Mouse (Mus musculus) midbrain, postnatal 0 days (tissue): Measurements from ENCODE around the gene Smap1. TPM values are rescaled to one million over a fixed set of nuclear protein-coding genes. Genes with fewer than 3 reads are reported as not detected.

Source experiments
- ATAC-seq: fragments of 200-750 bp; cut with Nextera tagmentation; 2 replicates; pipeline ENCODE4 v1.8.0; 2017; ENCODE audit warnings: moderate number of reproducible peaks, mild to moderate bottlenecking, moderate TSS enrichment, moderate library complexity; ENCODE audit not compliant: low FRiP score
- DNase-seq: peaks from one replicate; pipeline ENCODE4 v3.0.0-alpha.2; 2015; ENCODE audit warnings: low spot score
- H3K27ac ChIP-seq: fragments of 300-500 bp; sonication (generic); 2 replicates; pipeline ENCODE4 v1.5.1; 2014; ENCODE audit warnings: low read depth, mild to moderate bottlenecking, low read length, mixed read lengths
- H3K27me3 ChIP-seq: fragments of 300-500 bp; sonication (generic); 2 replicates; pipeline ENCODE4 v1.6.1; 2014; ENCODE audit warnings: low read length, control low read depth, mixed read lengths; ENCODE audit not compliant: insufficient read depth
- H3K36me3 ChIP-seq: fragments of 300-500 bp; sonication (generic); 2 replicates; pipeline ENCODE4 v1.6.1; 2014; ENCODE audit warnings: low read length, control low read depth, mixed read lengths; ENCODE audit not compliant: insufficient read depth
- H3K4me1 ChIP-seq: fragments of 300-500 bp; sonication (generic); 2 replicates; pipeline ENCODE4 v1.6.1; 2014; ENCODE audit warnings: mild to moderate bottlenecking, control low read depth, antibody characterized with exemption, low read length, mixed read lengths; ENCODE audit not compliant: insufficient read depth
- H3K4me2 ChIP-seq: fragments of 300-500 bp; sonication (generic); 2 replicates; pipeline ENCODE4 v1.6.1; 2014; ENCODE audit warnings: low read depth, mild to moderate bottlenecking, low read length, mixed read lengths; ENCODE audit not compliant: poor library complexity, severe bottlenecking
- H3K4me3 ChIP-seq: fragments of 300-500 bp; sonication (generic); 2 replicates; pipeline ENCODE4 v1.5.1; 2014; ENCODE audit warnings: low read depth, mild to moderate bottlenecking, low read length, moderate library complexity
- H3K9ac ChIP-seq: fragments of 300-500 bp; sonication (generic); replicated peaks from 2 replicates; pipeline ENCODE4 v1.6.1; 2014; ENCODE audit warnings: mild to moderate bottlenecking, low read length, moderate library complexity, mixed read lengths; ENCODE audit not compliant: poor library complexity, severe bottlenecking
- H3K9me3 ChIP-seq: fragments of 300-500 bp; sonication (generic); 2 replicates; pipeline ENCODE4 v1.6.1; 2016; ENCODE audit warnings: low read length, control low read depth
- CTCF ChIP-seq: IDR thresholded peaks from 2 replicates; pipeline ENCODE4 v1.5.1; 2016; ENCODE audit warnings: antibody characterized with exemption, mild to moderate bottlenecking
- WGBS: fragments of 180-500 bp; shearing (Covaris S2); extraction: QIAGEN DNeasy Blood & Tissue Kit; methylation state at CpG from one replicate; pipeline ENCODE4 v1.1.7; 2014; 5-methylcytosine and 5-hydroxymethylcytosine counted together
- polyA plus RNA-seq: library from polyadenylated mRNA; unstranded; fragments of >200 nt; fragmentation: Nextera tagmentation; extraction: Ambion mirVana; gene quantifications from 2 replicates; pipeline ENCODE4 v1.2.1, GENCODE M21; 2015
- total RNA-seq: library from RNA; depleted of rRNA; stranded (reverse); fragments of >200 nt; gene quantifications from 2 replicates; pipeline ENCODE4 v1.2.3, GENCODE M21; 2014

The Smap1 gene
- total and polyA plus RNA-seq, 2 experiments from 2014 or later = 85.7 to 181 TPM

DNA sequence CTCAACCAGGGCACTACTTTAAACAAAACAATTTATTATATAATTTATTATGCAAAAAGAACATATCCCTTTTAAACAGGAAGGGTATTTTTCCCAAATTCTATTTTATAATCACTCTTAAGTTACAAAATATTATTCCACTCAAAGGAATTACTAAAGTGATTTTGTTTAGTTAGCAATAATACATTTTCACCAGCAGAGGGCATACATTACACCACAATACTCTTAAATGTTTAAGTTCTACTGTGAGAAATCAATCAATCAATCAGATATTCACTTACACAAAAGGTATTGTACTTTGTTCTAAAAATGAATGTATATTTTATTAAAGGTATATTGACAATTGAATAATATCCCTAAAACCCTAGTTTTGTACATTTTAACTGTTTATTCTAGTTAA is 16.0 kb downstream of the Smap1 start:
- peak; percentile 77 for TF ChIP-seq CTCF
- no peak overlapping the region for H3K4me2 ChIP-seq
- no peaks in the 10 kb centered on the region for H3K4me1 ChIP-seq
- H3K9me3 ChIP-seq = no peaks in the 10 kb centered on the region
- H3K9ac ChIP-seq = no peak overlapping the region
- no peak overlapping the region for H3K27ac ChIP-seq
- H3K4me3 ChIP-seq = no peak overlapping the region
- ATAC-seq (no peak), DNase-seq (peak; percentile 17)
- no peaks in the 10 kb centered on the region for H3K27me3 ChIP-seq
- H3K36me3 ChIP-seq = no peaks in the 10 kb centered on the region

DNA sequence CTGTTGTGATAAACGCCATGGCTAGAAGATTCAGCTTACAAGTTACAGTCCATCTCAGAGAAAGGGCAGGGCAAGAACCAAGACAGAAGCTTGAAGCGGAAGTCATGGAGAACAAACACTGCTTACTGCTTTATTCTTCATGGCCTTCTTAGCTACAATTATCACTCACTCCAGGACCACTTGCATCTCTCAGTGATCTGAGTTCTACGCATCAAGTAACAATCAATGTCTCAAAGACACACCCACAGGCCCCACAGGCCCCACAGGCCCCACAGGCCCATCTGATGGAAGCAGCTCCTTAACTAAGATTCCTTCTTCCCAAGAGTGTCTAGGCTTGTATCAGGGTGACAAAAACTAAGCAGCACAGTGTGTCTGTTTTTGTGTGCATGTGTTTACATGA is 18.8 kb downstream of the Smap1 start:
- Histone ChIP-seq H3K36me3 (no peaks in the 10 kb centered on the region), H3K27ac (no peak overlapping the region), H3K9me3 (no peaks in the 10 kb centered on the region), H3K4me1 (no peaks in the 10 kb centered on the region), H3K4me3 (no peak overlapping the region), H3K4me2 (no peak overlapping the region), H3K9ac (no peak overlapping the region), H3K27me3 (no peaks in the 10 kb centered on the region)
- ATAC-seq (no peak), DNase-seq (no peak)
- TF ChIP-seq CTCF = no peak
- WGBS = 83% methylated on average over 3 of the region's 3 CpGs

DNA sequence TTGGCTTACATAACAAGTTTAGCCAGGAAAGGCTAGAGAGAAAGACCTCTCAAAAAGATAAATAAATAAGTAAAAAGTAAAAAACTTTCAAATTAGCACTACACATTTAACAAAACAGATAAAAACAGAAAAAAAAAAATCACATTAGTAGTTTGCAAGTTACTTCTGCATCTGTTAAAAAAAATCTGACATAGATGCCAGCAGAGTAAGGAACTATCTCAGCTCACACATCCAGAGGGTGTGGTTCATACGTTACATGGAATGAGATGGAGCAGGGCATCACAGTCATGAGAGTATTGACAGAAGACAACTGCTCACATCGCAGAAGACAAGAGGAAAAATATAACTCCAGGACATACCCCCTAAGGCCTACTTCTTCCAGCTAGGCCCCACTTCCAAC is 19.4 kb downstream of the Smap1 start:
- Histone ChIP-seq H3K9me3 (no peaks in the 10 kb centered on the region), H3K4me1 (no peaks in the 10 kb centered on the region), H3K9ac (no peak overlapping the region), H3K27ac (no peak overlapping the region), H3K27me3 (no peaks in the 10 kb centered on the region), H3K4me3 (no peak overlapping the region), H3K4me2 (no peak overlapping the region), H3K36me3 (no peaks in the 10 kb centered on the region)
- DNase-seq = no peak
- WGBS = 95% methylated on average over 2 of the region's 2 CpGs
- no peak for ATAC-seq
- no peak for TF ChIP-seq CTCF

DNA sequence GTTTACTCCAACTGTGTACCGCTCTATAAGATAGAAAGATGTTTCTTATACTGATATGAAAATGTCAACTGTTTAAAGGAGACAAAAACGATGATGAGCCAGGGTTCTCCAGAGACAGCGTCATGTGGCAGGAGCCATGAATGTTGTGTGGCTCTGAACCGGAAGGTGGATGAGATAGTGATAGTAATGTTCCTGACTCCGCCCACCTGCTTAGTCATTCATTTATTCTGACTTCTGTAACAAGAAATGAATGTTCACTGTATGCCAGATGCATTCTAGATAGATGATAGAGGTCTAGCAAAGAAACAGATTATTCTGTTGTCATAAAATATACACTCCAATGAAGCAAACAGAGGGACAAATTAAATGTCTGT is 22.5 kb downstream of the Smap1 start:
- Histone ChIP-seq H3K27me3 (no peaks in the 10 kb centered on the region), H3K4me2 (no peak overlapping the region), H3K4me1 (no peaks in the 10 kb centered on the region), H3K27ac (no peak overlapping the region), H3K4me3 (no peak overlapping the region), H3K9me3 (no peaks in the 10 kb centered on the region), H3K36me3 (no peaks in the 10 kb centered on the region), H3K9ac (no peak overlapping the region)
- DNase-seq (no peak), ATAC-seq (no peak)
- 91% methylated on average over 5 of the region's 5 CpGs for WGBS
- no peak for TF ChIP-seq CTCF

DNA sequence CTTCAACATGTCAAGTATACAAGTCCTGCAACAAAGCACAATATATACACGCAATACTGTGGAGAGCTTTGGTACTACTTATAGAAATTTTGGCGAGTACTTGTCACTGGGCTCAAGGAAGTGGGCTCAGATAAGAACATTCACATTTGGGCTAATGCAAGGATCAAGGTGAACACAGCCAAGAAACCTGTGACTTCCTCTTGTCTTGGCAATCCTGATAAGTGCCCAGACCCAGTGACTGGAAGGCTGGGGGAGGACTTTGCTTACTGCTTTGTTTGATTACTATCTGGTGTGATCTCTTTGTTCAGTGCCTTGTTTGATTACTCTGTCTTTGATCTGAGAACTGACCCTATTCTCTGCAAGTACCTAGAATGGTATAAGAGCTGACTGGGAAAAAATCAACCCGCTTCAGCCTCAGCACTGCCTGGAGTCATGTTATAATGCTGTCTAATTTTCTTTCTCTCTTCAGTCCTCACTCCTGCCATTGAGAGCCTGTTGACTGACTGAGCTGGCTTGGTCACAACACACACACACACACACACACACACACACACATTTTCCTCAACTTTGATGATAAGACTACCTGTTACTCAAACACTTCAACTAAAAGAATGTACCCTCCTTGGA is 23.0 kb downstream of the Smap1 start:
- H3K4me3 ChIP-seq = no peak overlapping the region
- no peaks in the 10 kb centered on the region for H3K9me3 ChIP-seq
- DNase-seq = no peak
- H3K9ac ChIP-seq = no peak overlapping the region
- WGBS = 88% methylated on average over 3 of the region's 3 CpGs
- no peak overlapping the region for H3K27ac ChIP-seq
- no peak overlapping the region for H3K4me2 ChIP-seq
- ATAC-seq = no peak
- H3K27me3 ChIP-seq = no peaks in the 10 kb centered on the region
- no peaks in the 10 kb centered on the region for H3K4me1 ChIP-seq
- H3K36me3 ChIP-seq = no peaks in the 10 kb centered on the region
- TF ChIP-seq CTCF = no peak

DNA sequence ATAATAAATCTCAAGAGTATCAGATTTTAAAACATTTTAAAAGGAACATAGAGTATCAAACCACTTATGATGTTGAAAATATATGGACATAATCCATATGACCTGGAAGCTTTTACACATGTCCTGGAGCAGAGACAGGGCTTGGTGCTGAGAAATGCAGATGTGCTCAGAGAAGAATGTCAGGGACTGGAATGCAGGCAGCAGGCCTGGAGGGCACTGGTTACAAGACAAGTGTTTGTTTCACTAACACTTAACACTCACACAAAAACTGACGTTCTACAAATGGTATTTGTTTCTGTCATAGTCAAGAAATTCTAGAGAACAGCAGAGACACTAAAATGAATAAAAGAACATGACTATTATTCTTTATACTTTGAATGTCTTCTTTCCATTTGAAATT is 30.0 kb downstream of the Smap1 start:
- Histone ChIP-seq H3K9ac (no peak overlapping the region), H3K9me3 (no peaks in the 10 kb centered on the region), H3K27me3 (no peaks in the 10 kb centered on the region), H3K4me3 (no peak overlapping the region), H3K4me2 (no peak overlapping the region), H3K27ac (no peak overlapping the region), H3K4me1 (no peaks in the 10 kb centered on the region), H3K36me3 (no peaks in the 10 kb centered on the region)
- WGBS = 59% methylated on average over 1 of the region's 1 CpGs
- no peak for ATAC-seq
- TF ChIP-seq CTCF = no peak
- DNase-seq = no peak
